ENCODE assay signal across 20 mouse cellular contexts in the genomic region with DNA sequence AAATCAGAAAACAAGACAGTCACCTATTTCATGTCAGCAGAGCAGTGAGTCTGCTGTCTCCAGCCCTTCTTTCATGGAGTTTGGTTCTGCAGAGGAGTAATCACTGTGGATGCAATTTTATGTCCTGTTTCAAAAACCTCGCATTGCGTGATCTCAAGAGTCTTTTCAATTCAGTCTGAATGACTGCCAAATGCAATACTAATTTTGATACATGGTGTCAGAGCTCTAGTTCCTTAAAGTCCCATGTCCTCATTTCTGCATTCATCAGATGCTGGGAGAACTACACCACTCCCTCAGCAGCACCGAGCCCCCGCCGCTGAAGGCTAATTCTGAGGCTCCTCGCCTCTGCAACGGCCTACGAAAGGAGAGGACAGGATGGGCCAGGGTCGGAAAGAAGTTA.
"Had no signal": no experiment of that assay in that cellular context is flagged by ENCODE, and none has a peak within 500 bp of the region (broad histone marks: within the 10 kb centered on the region; RNA-seq: fewer than 3 reads in every experiment).

No protein-coding gene starts in this region.

- ATAC-seq: liver, postnatal 0 days; lung, postnatal 0 days; midbrain, embryonic 15.5 days had no signal

- H3K4me1 ChIP-seq: midbrain, embryonic 12.5 days had no signal

- H3K27me3 ChIP-seq: limb, embryonic 15.5 days; midbrain, embryonic 12.5 days; midbrain, embryonic 15.5 days; neural tube, embryonic 15.5 days had no signal

- H3K9ac ChIP-seq: limb, embryonic 15.5 days; liver, embryonic 14.5 days; liver, postnatal 0 days; lung, embryonic 14.5 days; midbrain, embryonic 12.5 days; midbrain, embryonic 15.5 days; neural tube, embryonic 15.5 days had no signal

- H3K4me3 ChIP-seq: limb, embryonic 15.5 days; midbrain, embryonic 12.5 days; midbrain, embryonic 15.5 days; neural tube, embryonic 15.5 days had no signal

- H3K4me2 ChIP-seq: limb, embryonic 15.5 days; liver, embryonic 11.5 days; lung, embryonic 14.5 days; midbrain, embryonic 12.5 days; midbrain, embryonic 15.5 days; neural tube, embryonic 15.5 days had no signal

- H3K9me3 ChIP-seq: limb, embryonic 15.5 days; midbrain, embryonic 12.5 days; midbrain, embryonic 15.5 days; neural tube, embryonic 15.5 days had no signal

- DNase-seq: kidney, adult 18-20 months; kidney, adult 9 months; kidney, postnatal 14 days; kidney, postnatal 4 days; layer of hippocampus, adult 9-11 months; liver, postnatal 0 days; lung, embryonic 14.5 days; right cerebral cortex, adult 18-20 months; right cerebral cortex, postnatal 14 days; right cerebral cortex, postnatal 4 days; thymus, postnatal 25 days had no signal

- H3K27ac ChIP-seq: limb, embryonic 15.5 days; liver, embryonic 14.5 days; macrophage; midbrain, embryonic 12.5 days; midbrain, embryonic 15.5 days; stomach, postnatal 0 days had no signal
